Mouse (Mus musculus) limb, embryonic 14.5 days (tissue): ENCODE results near the gene Bspry. TPM values are rescaled to one million over a fixed set of nuclear protein-coding genes. Genes with fewer than 3 reads are reported as not detected.

ENCODE experiments used
- ATAC-seq: fragments of 200-750 bp; cut with Nextera tagmentation; 2 replicates; pipeline ENCODE4 v1.8.0; 2017; ENCODE audit warnings: low read depth, moderate number of reproducible peaks, moderate TSS enrichment; ENCODE audit not compliant: low FRiP score
- DNase-seq: peaks from one replicate; pipeline ENCODE4 v3.0.0-alpha.2; 2015; ENCODE audit warnings: low spot score
- H3K27ac ChIP-seq: fragments of 300-500 bp; sonication (generic); replicated peaks from 2 replicates; pipeline ENCODE4 v1.5.1; 2014; ENCODE audit warnings: low read depth, mild to moderate bottlenecking, low read length, moderate library complexity, mixed read lengths
- H3K27me3 ChIP-seq: fragments of 300-500 bp; sonication (generic); 2 replicates; pipeline ENCODE4 v1.6.1; 2014; ENCODE audit warnings: low read length, mixed read lengths; ENCODE audit not compliant: control insufficient read depth, insufficient read depth
- H3K36me3 ChIP-seq: fragments of 300-500 bp; sonication (generic); 2 replicates; pipeline ENCODE4 v1.6.1; 2014; ENCODE audit warnings: mild to moderate bottlenecking, low read length, moderate library complexity, mixed read lengths; ENCODE audit not compliant: control insufficient read depth, insufficient read depth
- H3K4me1 ChIP-seq: fragments of 300-500 bp; sonication (generic); 2 replicates; pipeline ENCODE4 v1.6.1; 2014; ENCODE audit warnings: antibody characterized with exemption, low read length, mixed read lengths; ENCODE audit not compliant: control insufficient read depth, insufficient read depth
- H3K4me2 ChIP-seq: fragments of 300-500 bp; sonication (generic); replicated peaks from 2 replicates; pipeline ENCODE4 v1.6.1; 2014; ENCODE audit warnings: low read depth, mild to moderate bottlenecking, low read length, moderate library complexity; ENCODE audit not compliant: severe bottlenecking
- H3K4me3 ChIP-seq: fragments of 300-500 bp; sonication (generic); replicated peaks from 2 replicates; pipeline ENCODE4 v1.5.1; 2014; ENCODE audit warnings: low read length
- H3K9ac ChIP-seq: fragments of 300-500 bp; sonication (generic); 2 replicates; pipeline ENCODE4 v1.6.1; 2014; ENCODE audit warnings: mild to moderate bottlenecking, low read depth, low read length, moderate library complexity; ENCODE audit not compliant: severe bottlenecking
- H3K9me3 ChIP-seq: fragments of 300-500 bp; sonication (generic); 2 replicates; pipeline ENCODE4 v1.6.1; 2016; ENCODE audit warnings: low read length; ENCODE audit not compliant: control insufficient read depth
- POLR2A ChIP-seq: fragments of 200-500 bp; IDR thresholded peaks from 2 replicates; pipeline ENCODE4 v1.8.0; 2012; ENCODE audit warnings: inconsistent platforms, mild to moderate bottlenecking, moderate library complexity, borderline replicate concordance; ENCODE audit not compliant: insufficient read depth, insufficient read length; ENCODE audit errors: extremely low read depth
- WGBS: fragments of 180-500 bp; shearing (Covaris S2); extraction: QIAGEN DNeasy Blood & Tissue Kit; methylation state at CpG from one replicate; pipeline ENCODE4 v1.1.7; 2014; 5-methylcytosine and 5-hydroxymethylcytosine counted together
- polyA plus RNA-seq, 2 experiments: library from polyadenylated mRNA; depleted of rRNA in 1 of 2; stranded (reverse) in 1 of 2; unstranded in 1 of 2; fragments of >200 nt; fragmentation: Nextera tagmentation in 1 of 2; extraction: Ambion mirVana in 1 of 2; gene quantifications; 2 replicates each; pipeline versions ENCODE4 v1.2.1 to v1.2.3; 2012 to 2014

Bspry gene
- polyA plus RNA-seq, 2 experiments, result 7.4 to 13.3 TPM

DNA sequence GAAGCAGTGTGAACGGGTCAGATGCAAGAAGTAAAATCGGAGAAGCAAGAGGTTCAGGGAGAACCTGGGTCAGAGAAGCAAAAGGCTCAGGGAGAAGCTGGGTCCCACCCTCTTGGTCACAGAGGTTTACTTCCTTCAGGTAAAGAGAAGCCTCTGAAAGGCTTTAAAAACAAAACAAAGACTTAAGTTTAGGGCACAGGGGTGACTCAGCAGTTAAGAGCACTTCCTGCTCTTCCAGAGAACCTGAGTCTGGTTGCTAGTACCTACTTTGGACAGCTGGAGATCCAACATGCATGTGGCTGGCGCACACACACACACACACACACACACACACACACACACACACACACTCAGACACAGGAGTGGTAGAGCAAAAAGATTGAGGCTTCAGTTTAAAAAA lies 5.1 kb downstream of the Bspry start:
- Histone ChIP-seq H3K4me1 (0 out of 2 replicates have a peak, but pooled peaks cover 2% of the 10 kb centered on the region), H3K4me3 (no peak overlapping the region), H3K9ac (no peak overlapping the region), H3K9me3 (no peaks in the 10 kb centered on the region), H3K27ac (no peak overlapping the region), H3K36me3 (no peaks in the 10 kb centered on the region), H3K27me3 (peaks cover 10% of the 10 kb centered on the region; the same call in 1 of the 2 replicates), H3K4me2 (no peak overlapping the region)
- no peak for DNase-seq
- WGBS, result 73% methylated on average over 3 of the region's 3 CpGs
- no peak for ATAC-seq
- no peak for TF ChIP-seq POLR2A

DNA sequence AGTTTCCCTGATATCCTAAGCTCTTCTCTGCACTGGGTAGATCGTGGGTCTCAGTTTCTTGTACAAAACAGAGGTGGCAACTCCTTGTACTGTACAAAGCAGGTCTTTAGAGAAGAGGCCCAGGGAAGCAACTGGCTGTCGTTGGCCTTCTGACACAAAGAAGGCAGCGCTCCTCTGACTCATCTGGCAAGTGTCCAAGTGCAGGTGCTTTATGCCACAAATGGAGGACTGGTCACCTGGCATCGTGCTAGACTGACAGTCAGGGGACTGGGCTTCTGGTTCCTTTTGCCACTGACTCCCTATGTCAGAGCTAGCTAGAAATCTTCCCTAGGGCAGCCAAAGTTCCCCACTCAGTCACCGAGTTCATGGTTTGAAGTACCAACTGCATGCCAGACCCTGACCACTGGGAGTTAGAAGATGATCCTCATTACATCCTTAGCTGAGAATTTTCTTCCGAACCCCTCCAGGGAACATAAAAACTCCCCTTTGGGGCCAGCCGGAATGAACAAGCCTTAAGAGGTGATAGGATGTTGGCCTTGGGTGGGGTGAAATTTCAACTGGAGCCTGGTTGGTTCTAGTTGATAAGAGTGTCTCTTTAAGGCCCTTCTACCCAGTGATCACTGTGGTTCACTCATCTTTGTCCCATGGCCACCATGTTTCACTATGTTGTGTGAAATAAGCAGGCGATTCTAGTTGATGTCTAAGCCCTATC lies 5.8 kb downstream of the Bspry start:
- no peaks in the 10 kb centered on the region for H3K9me3 ChIP-seq
- no peaks in the 10 kb centered on the region for H3K36me3 ChIP-seq
- DNase-seq (no peak), ATAC-seq (no peak)
- TF ChIP-seq POLR2A, result no peak
- H3K27ac ChIP-seq, result no peak overlapping the region
- H3K4me2 ChIP-seq, result no peak overlapping the region
- 0 out of 2 replicates have a peak, but pooled peaks cover 7% of the 10 kb centered on the region for H3K27me3 ChIP-seq
- H3K4me1 ChIP-seq, result 0 out of 2 replicates have a peak, but pooled peaks cover 2% of the 10 kb centered on the region
- H3K9ac ChIP-seq, result no peak overlapping the region
- H3K4me3 ChIP-seq, result no peak overlapping the region
- 85% methylated on average over 8 of the region's 8 CpGs for WGBS

DNA sequence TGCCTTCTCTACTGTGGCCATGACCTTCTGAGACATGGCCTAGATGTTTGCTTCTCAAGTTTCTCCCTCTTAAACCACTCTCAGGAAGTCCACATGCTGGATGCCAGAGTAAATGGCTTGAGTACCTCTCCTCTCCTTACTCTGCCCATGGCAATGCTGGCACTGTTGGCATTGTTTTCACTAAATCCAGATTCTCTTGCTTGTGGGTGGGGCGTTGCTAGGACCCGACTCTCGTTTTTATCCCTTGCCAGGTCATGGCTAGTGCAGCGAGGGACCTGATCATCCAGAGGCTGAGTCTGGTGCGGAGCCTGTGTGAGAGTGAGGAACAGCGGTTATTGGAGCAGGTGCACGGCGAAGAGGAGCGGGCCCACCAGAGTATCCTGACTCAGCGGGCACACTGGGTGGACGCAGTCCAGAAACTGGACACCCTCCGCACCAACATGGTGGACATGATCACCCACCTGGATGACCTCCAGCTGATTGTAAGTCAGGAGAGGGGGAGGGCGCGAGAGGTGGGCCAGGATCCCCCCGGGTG lies 6.4 kb downstream of the Bspry start:
- no peak for DNase-seq
- Histone ChIP-seq H3K27ac (no peak overlapping the region), H3K27me3 (0 out of 2 replicates have a peak, but pooled peaks cover 6% of the 10 kb centered on the region), H3K4me2 (no peak overlapping the region), H3K4me1 (no peaks in the 10 kb centered on the region), H3K4me3 (no peak overlapping the region), H3K36me3 (no peaks in the 10 kb centered on the region), H3K9me3 (no peaks in the 10 kb centered on the region), H3K9ac (no peak overlapping the region)
- WGBS, result 92% methylated on average over 13 of the region's 15 CpGs
- no peak for ATAC-seq
- no peak for TF ChIP-seq POLR2A

DNA sequence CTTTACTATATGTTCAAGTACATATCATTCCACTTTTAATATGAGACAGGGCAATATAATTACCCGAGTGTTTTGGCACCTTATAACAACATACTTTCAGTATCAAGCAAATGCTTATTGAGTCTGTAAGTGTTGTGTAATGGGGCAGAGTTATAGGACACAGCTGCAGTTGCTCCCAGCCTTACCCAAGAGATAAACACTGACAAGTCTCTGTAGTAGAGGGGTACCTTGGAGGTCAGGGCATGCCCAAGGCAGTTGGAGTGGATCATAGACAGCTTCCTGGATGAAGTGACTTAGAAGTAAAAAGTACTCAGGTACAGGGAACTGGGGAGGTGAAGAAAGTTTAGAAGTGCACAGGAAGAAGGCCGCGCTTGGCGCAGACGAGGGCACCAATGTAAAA lies 7.3 kb downstream of the Bspry start:
- DNase-seq (no peak), ATAC-seq (no peak)
- Histone ChIP-seq H3K4me3 (no peak overlapping the region), H3K4me2 (no peak overlapping the region), H3K4me1 (no peaks in the 10 kb centered on the region), H3K9ac (no peak overlapping the region), H3K27me3 (no peaks in the 10 kb centered on the region), H3K27ac (no peak overlapping the region), H3K9me3 (no peaks in the 10 kb centered on the region), H3K36me3 (no peaks in the 10 kb centered on the region)
- no peak for TF ChIP-seq POLR2A
- WGBS, result 90% methylated on average over 5 of the region's 5 CpGs

DNA sequence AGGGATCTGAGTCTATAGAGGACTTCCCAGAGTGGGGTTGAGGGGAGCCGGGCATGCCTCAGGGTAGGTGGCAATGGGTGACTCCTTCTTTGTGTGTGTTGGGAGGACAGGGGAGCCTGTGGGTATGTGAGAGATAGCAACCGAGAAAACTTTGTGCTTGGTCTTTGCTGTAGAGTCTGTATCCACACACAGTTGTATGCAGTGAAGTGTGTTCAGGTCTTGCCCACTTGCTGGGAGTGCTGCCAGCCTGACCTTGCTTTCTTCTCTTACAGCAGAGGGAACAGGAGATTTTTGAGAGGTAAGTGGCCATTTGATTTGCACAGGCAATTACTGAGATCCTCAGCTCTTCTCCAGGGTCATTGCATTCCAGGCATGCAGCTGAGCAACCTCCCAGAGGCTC lies 8.1 kb downstream of the Bspry start:
- TF ChIP-seq POLR2A, result no peak
- WGBS, result 79% methylated on average over 2 of the region's 2 CpGs
- DNase-seq (no peak), ATAC-seq (no peak)
- H3K27ac ChIP-seq, result no peak overlapping the region
- H3K4me2 ChIP-seq, result no peak overlapping the region
- H3K9ac ChIP-seq, result no peak overlapping the region
- H3K4me3 ChIP-seq, result no peak overlapping the region
- H3K36me3 ChIP-seq, result no peaks in the 10 kb centered on the region
- H3K27me3 ChIP-seq, result no peaks in the 10 kb centered on the region
- no peaks in the 10 kb centered on the region for H3K9me3 ChIP-seq
- H3K4me1 ChIP-seq, result no peaks in the 10 kb centered on the region
